Mouse (Mus musculus) limb, embryonic 14.5 days (tissue): ENCODE data around the gene Akap8l. TPM values are rescaled to one million over a fixed set of nuclear protein-coding genes. Genes with fewer than 3 reads are reported as not detected.

ENCODE experiments used
- ATAC-seq: fragments of 200-750 bp; cut with Nextera tagmentation; 2 replicates; pipeline ENCODE4 v1.8.0; 2017; ENCODE audit warnings: low read depth, moderate number of reproducible peaks, moderate TSS enrichment; ENCODE audit not compliant: low FRiP score
- DNase-seq: peaks from one replicate; pipeline ENCODE4 v3.0.0-alpha.2; 2015; ENCODE audit warnings: low spot score
- H3K27ac ChIP-seq: fragments of 300-500 bp; sonication (generic); replicated peaks from 2 replicates; pipeline ENCODE4 v1.5.1; 2014; ENCODE audit warnings: low read depth, mild to moderate bottlenecking, low read length, moderate library complexity, mixed read lengths
- H3K27me3 ChIP-seq: fragments of 300-500 bp; sonication (generic); 2 replicates; pipeline ENCODE4 v1.6.1; 2014; ENCODE audit warnings: low read length, mixed read lengths; ENCODE audit not compliant: control insufficient read depth, insufficient read depth
- H3K36me3 ChIP-seq: fragments of 300-500 bp; sonication (generic); 2 replicates; pipeline ENCODE4 v1.6.1; 2014; ENCODE audit warnings: mild to moderate bottlenecking, low read length, moderate library complexity, mixed read lengths; ENCODE audit not compliant: control insufficient read depth, insufficient read depth
- H3K4me1 ChIP-seq: fragments of 300-500 bp; sonication (generic); 2 replicates; pipeline ENCODE4 v1.6.1; 2014; ENCODE audit warnings: antibody characterized with exemption, low read length, mixed read lengths; ENCODE audit not compliant: control insufficient read depth, insufficient read depth
- H3K4me2 ChIP-seq: fragments of 300-500 bp; sonication (generic); replicated peaks from 2 replicates; pipeline ENCODE4 v1.6.1; 2014; ENCODE audit warnings: low read depth, mild to moderate bottlenecking, low read length, moderate library complexity; ENCODE audit not compliant: severe bottlenecking
- H3K4me3 ChIP-seq: fragments of 300-500 bp; sonication (generic); replicated peaks from 2 replicates; pipeline ENCODE4 v1.5.1; 2014; ENCODE audit warnings: low read length
- H3K9ac ChIP-seq: fragments of 300-500 bp; sonication (generic); 2 replicates; pipeline ENCODE4 v1.6.1; 2014; ENCODE audit warnings: mild to moderate bottlenecking, low read depth, low read length, moderate library complexity; ENCODE audit not compliant: severe bottlenecking
- H3K9me3 ChIP-seq: fragments of 300-500 bp; sonication (generic); 2 replicates; pipeline ENCODE4 v1.6.1; 2016; ENCODE audit warnings: low read length; ENCODE audit not compliant: control insufficient read depth
- POLR2A ChIP-seq: fragments of 200-500 bp; IDR thresholded peaks from 2 replicates; pipeline ENCODE4 v1.8.0; 2012; ENCODE audit warnings: inconsistent platforms, mild to moderate bottlenecking, moderate library complexity, borderline replicate concordance; ENCODE audit not compliant: insufficient read depth, insufficient read length; ENCODE audit errors: extremely low read depth
- WGBS: fragments of 180-500 bp; shearing (Covaris S2); extraction: QIAGEN DNeasy Blood & Tissue Kit; methylation state at CpG from one replicate; pipeline ENCODE4 v1.1.7; 2014; 5-methylcytosine and 5-hydroxymethylcytosine counted together
- polyA plus RNA-seq, 2 experiments: library from polyadenylated mRNA; depleted of rRNA in 1 of 2; stranded (reverse) in 1 of 2; unstranded in 1 of 2; fragments of >200 nt; fragmentation: Nextera tagmentation in 1 of 2; extraction: Ambion mirVana in 1 of 2; gene quantifications; 2 replicates each; pipeline versions ENCODE4 v1.2.1 to v1.2.3; 2012 to 2014

Gene Akap8l
- polyA plus RNA-seq, 2 experiments = 67.5 to 157 TPM

DNA sequence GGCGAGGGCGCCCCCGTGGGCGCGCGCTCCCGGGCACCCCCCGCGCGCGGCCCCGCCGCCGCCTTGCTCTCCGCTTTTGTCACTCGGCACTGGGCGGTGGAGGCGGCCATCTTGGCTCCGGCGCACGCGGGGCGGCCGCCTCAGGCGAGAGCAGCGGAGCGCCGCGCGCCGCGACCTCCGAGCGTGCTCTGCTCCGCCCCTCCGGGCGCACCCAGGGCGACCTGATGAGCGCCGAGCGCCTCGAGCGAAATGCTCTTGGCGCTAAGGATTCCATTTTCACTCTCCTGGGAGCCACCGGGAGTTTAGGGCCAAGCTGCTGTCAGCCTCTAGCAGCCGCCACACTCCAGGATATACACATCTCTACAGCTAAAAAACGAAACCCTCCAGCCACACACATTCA is 13.9 kb upstream of the Akap8l start:
- ATAC-seq (peak; percentile 94), DNase-seq (peak; percentile 95)
- Histone ChIP-seq H3K4me3 (peak overlapping the region; percentile 93), H3K9me3 (no peaks in the 10 kb centered on the region), H3K36me3 (peaks cover 29% of the 10 kb centered on the region), H3K27me3 (no peaks in the 10 kb centered on the region), H3K9ac (peak overlapping the region; percentile 97), H3K4me1 (peaks cover 17% of the 10 kb centered on the region), H3K4me2 (peak overlapping the region; percentile 92), H3K27ac (peak overlapping the region; percentile 61; the same call in 1 of the 2 replicates)
- under 1% methylated on average over 29 of the region's 47 CpGs for WGBS
- peak; percentile 28; the same call in 1 of the 2 replicates for TF ChIP-seq POLR2A

DNA sequence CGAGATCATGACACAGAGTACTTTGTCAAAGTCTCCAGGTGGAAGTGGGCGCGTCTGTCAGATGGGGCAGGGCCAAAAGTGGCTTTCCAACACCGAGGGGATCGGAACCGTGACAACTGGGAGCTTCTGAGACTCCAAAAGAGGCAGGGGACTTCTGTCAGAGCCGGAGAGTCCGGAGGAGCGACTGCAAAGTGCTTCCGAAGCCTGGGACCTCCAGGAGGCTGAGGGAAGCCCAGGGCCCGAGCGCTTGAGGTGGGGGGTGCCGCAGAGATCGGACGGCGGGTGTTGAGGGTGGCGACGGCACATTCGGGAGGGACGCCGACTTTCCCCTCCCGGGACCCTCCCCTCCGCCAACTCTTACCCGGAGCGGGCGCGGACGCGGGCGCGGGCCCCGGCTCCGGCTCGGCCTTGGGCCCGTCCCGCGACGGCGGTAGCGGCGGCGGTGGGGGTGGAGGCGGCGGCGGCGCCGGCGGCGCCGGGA is 13.5 kb upstream of the Akap8l start:
- Histone ChIP-seq H3K9me3 (no peaks in the 10 kb centered on the region), H3K4me2 (peak overlapping the region; percentile 92), H3K36me3 (peaks cover 34% of the 10 kb centered on the region), H3K4me1 (peaks cover 14% of the 10 kb centered on the region), H3K27ac (peak overlapping the region; percentile 61; the same call in 1 of the 2 replicates), H3K4me3 (peak overlapping the region; percentile 93), H3K27me3 (no peaks in the 10 kb centered on the region), H3K9ac (peak overlapping the region; percentile 97)
- DNase-seq (no peak), ATAC-seq (peak; percentile 45)
- WGBS = 0% methylated on average over 18 of the region's 50 CpGs
- no peak for TF ChIP-seq POLR2A

DNA sequence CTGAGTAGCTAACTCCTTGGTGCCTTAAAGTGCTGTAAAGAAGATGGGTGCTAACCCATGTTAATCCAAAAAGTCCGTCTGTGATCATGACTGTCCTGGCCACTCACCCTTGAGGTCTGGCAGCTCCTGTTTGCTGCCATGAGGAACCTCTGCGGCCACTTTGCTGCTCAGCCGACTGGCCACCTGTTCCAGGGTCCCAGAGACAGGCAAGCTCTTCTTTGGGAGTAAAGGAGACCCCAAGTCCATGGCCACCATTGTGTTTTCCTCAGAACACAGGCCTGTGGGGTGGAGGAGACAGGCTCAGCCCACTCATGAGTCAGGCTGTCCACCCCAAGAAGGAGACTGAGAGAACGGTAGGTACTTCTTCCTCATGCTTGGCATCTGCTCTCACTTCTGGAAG is 12.3 kb upstream of the Akap8l start:
- Histone ChIP-seq H3K27me3 (no peaks in the 10 kb centered on the region), H3K9me3 (no peaks in the 10 kb centered on the region), H3K36me3 (peaks cover 46% of the 10 kb centered on the region), H3K4me1 (peaks cover 13% of the 10 kb centered on the region), H3K27ac (no peak overlapping the region), H3K4me3 (peak overlapping the region; percentile 93), H3K9ac (peak overlapping the region; percentile 97; the same call in 1 of the 2 replicates), H3K4me2 (peak overlapping the region; percentile 92)
- 83% methylated on average over 4 of the region's 4 CpGs for whole genome bisulfite sequencing
- no peak for DNase-seq
- no peak for TF ChIP-seq POLR2A
- ATAC-seq = no peak

DNA sequence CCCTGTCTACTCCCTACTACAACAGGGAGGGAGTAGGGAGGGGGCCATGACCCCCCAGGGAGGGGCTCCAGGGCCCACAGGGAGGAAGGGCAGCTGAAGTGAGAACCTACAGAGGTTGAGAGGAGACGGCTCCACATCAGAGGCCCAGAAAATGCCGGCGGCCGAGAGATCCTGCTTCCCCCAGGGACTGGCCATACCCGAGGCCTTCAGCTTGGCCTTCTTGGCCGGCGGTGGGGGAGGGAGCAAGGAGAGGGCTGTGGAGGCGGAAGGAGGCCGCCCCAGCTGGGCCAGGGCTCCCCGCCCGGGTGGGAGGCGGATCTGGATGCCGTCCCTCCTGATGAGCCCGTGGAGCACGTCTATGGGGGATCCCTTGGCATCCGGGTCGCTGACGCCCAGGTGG is 9.5 kb upstream of the Akap8l start:
- Histone ChIP-seq H3K4me2 (no peak overlapping the region), H3K27ac (no peak overlapping the region), H3K9ac (no peak overlapping the region), H3K27me3 (no peaks in the 10 kb centered on the region), H3K4me1 (peaks cover 11% of the 10 kb centered on the region), H3K4me3 (no peak overlapping the region), H3K9me3 (no peaks in the 10 kb centered on the region), H3K36me3 (peaks cover 73% of the 10 kb centered on the region)
- 90% methylated on average over 17 of the region's 18 CpGs for WGBS
- no peak for DNase-seq
- no peak for TF ChIP-seq POLR2A
- no peak for ATAC-seq

DNA sequence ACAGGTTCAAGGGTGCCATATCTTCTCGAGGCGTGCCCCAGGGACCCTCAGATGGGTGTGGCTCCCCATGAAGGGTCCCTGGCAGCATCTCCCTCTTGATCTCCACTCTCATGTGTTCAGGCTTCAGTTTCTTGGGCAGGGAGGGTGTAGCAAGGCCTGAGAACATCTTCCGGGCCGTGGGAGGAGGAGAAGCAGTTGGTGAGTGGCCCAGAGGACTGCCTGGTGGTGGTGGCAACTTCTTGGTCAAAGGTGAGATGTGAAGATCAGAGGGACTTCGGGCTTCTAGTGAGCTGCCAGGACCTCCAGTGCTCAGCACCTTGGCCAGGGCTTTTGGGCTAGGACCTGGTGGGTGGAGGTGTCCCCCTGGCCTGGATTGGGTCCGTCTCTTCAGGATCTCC is 8.5 kb upstream of the Akap8l start:
- Histone ChIP-seq H3K9ac (no peak overlapping the region), H3K4me3 (no peak overlapping the region), H3K4me1 (peaks cover 9% of the 10 kb centered on the region), H3K36me3 (peaks cover 83% of the 10 kb centered on the region), H3K27me3 (no peaks in the 10 kb centered on the region), H3K27ac (no peak overlapping the region), H3K4me2 (no peak overlapping the region), H3K9me3 (no peaks in the 10 kb centered on the region)
- no peak for DNase-seq
- no peak for ATAC-seq
- 97% methylated on average over 6 of the region's 6 CpGs for WGBS
- no peak for TF ChIP-seq POLR2A

DNA sequence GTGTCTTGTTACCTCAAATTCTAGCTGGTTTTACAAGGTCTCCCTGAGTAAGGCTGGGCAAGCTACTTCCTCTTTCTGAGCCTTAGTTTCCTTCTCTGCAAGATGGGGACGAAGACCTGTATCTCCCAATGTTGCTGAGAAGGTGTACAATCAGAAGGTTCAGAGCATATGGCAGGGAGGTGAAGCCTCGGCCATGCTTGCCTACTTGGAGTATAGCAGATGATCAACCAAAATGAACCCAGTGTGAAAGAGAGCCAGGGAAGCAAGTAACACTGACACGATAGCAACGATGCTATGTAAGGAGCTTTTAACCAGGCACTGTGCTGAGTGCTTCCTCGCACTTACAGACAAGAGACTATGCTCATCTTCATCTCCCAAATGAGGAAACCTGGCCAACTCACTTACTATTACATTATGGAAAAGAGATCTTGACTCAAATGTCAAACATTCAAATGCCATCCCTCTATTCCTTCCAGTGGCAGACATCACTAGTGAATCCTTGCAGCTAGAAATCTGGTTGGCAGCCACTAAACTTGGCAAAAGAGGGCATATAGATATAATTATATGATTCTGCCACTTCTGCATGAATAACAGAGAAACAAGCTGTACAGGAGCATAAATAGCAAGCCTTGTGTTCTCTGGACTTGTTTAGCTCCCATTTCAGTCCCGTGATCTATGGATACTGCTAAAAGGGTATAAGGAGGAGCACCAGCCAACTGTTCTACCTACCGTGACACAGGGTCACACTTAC is 8.0 kb upstream of the Akap8l start:
- no peaks in the 10 kb centered on the region for H3K9me3 ChIP-seq
- H3K36me3 ChIP-seq = peaks cover 89% of the 10 kb centered on the region
- no peak overlapping the region for H3K4me2 ChIP-seq
- ATAC-seq = no peak
- no peak overlapping the region for H3K9ac ChIP-seq
- H3K27me3 ChIP-seq = no peaks in the 10 kb centered on the region
- peaks cover 8% of the 10 kb centered on the region for H3K4me1 ChIP-seq
- H3K4me3 ChIP-seq = no peak overlapping the region
- no peak overlapping the region for H3K27ac ChIP-seq
- 94% methylated on average over 7 of the region's 7 CpGs for WGBS
- no peak for TF ChIP-seq POLR2A
- DNase-seq = no peak
